Mouse (Mus musculus) thymus, postnatal 36 days (tissue): ENCODE data around the gene Rbfox1.

Source experiments
- DNase-seq, 2 experiments: peaks; one replicate each; pipeline ENCODE4 v3.0.0; 2022; ENCODE audit warnings: mixed read lengths in 2 of 2

Rbfox1 gene

GRCm38 (mm10) chr16:7097951-7098710 lies 1213.0 kb downstream of the Rbfox1 start:
- DNase-seq: no peak

GRCm38 (mm10) chr16:7099506-7100300 lies 1214.5 kb downstream of the Rbfox1 start:
- DNase-seq: no peak

GRCm38 (mm10) chr16:7102486-7102885 lies 1217.3 kb downstream of the Rbfox1 start:
- no peak for DNase-seq

- no peak for DNase-seq
These were observed 1218.1 kb downstream of the Rbfox1 start for GRCm38 (mm10) chr16:7103301-7103700.

GRCm38 (mm10) chr16:7106450-7107015 lies 1221.4 kb downstream of the Rbfox1 start:
- DNase-seq: no peak

GRCm38 (mm10) chr16:7115945-7116344 lies 1230.8 kb downstream of the Rbfox1 start:
- DNase-seq: no peak

- DNase-seq: no peak
These were observed 1244.4 kb downstream of the Rbfox1 start for GRCm38 (mm10) chr16:7129591-7129990.

GRCm38 (mm10) chr16:7132434-7132833 lies 1247.3 kb downstream of the Rbfox1 start:
- no peak for DNase-seq

- no peak for DNase-seq
These were observed 1251.8 kb downstream of the Rbfox1 start for GRCm38 (mm10) chr16:7136971-7137370.

- no peak for DNase-seq
These were observed 1254.3 kb downstream of the Rbfox1 start for GRCm38 (mm10) chr16:7139480-7139879.

- DNase-seq: no peak
These were observed 1255.8 kb downstream of the Rbfox1 start for GRCm38 (mm10) chr16:7140909-7141308.

GRCm38 (mm10) chr16:7145505-7145904 lies 1260.3 kb downstream of the Rbfox1 start:
- DNase-seq: no peak

- DNase-seq: no peak
These were observed 1261.3 kb downstream of the Rbfox1 start for GRCm38 (mm10) chr16:7146454-7146853.

- DNase-seq: no peak
These were observed 1262.7 kb downstream of the Rbfox1 start for GRCm38 (mm10) chr16:7147884-7148283.

- no peak for DNase-seq
These were observed 1264.1 kb downstream of the Rbfox1 start for GRCm38 (mm10) chr16:7149106-7149899.

- DNase-seq: no peak
These were observed 1265.1 kb downstream of the Rbfox1 start for GRCm38 (mm10) chr16:7150201-7150791.

- DNase-seq: no peak
These were observed 1267.2 kb downstream of the Rbfox1 start for GRCm38 (mm10) chr16:7152401-7152800.

- DNase-seq: no peak
These were observed 1269.5 kb downstream of the Rbfox1 start for GRCm38 (mm10) chr16:7154671-7155070.

GRCm38 (mm10) chr16:7158856-7159826 lies 1274.0 kb downstream of the Rbfox1 start:
- DNase-seq: no peak

- no peak for DNase-seq
These were observed 1274.7 kb downstream of the Rbfox1 start for GRCm38 (mm10) chr16:7159827-7160217.

GRCm38 (mm10) chr16:7162168-7162567 lies 1277.0 kb downstream of the Rbfox1 start:
- no peak for DNase-seq
